In the genomic region with DNA sequence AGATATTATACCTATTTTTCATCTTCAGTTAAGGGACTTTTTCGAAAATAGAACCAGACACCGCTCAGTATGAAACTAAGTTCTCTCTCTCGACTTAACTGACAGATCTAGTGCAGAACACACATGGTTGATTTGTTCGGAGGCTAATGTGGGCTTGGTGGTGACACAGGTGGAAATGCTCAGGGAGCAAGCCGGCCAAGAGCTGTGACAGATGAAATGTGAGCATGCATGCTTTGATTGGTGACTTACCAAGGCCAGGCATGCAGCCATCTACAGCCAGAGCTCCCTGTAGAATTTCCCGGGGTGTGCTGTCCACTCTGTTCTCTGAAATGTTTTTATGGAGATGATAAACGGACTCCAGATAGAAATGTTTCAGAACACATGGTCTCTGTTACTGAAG, we compare ENCODE assay signal across 9 mouse cellular contexts. TPM values are rescaled to one million over a fixed set of nuclear protein-coding genes. Genes with fewer than 3 reads are reported as not detected.
A peak's percentile ranks its signal among the peaks of the same experiment; 100 is the strongest.
DNase-seq lines count a peak whose midpoint lies in the region; ATAC-seq lines count a peak whose summit lies in the region.
"Had no signal": no experiment of that assay in that cellular context is flagged by ENCODE, and none has a peak within 500 bp of the region (broad histone marks: within the 10 kb centered on the region; RNA-seq: fewer than 3 reads in every experiment).

No protein-coding gene starts in this region.

- H3K9ac ChIP-seq in limb, embryonic 11.5 days (ENCODE audit: low read length): no peak overlapping the region
- no peak overlapping the region for H3K9ac ChIP-seq in heart, embryonic 14.5 days (ENCODE audit: low read length)
- no peak overlapping the region for H3K9ac ChIP-seq in stomach, embryonic 15.5 days
- H3K9ac ChIP-seq: midbrain, embryonic 13.5 days had no signal

- H3K4me1 ChIP-seq in limb, embryonic 11.5 days (ENCODE audit: control insufficient read depth, insufficient read depth, low read length): no peaks in the 10 kb centered on the region; the same call in 1 of the 2 replicates
- H3K4me1 ChIP-seq in limb, embryonic 10.5 days: peaks cover 21% of the 10 kb centered on the region; the same call in 1 of the 2 replicates
- peaks cover 13 to 14% of the 10 kb centered on the region in 2 experiments; a peak in 3 of 4 replicates for H3K4me1 ChIP-seq in heart, embryonic 14.5 days (ENCODE audit: control insufficient read depth in 2 of 2, insufficient read depth in 2 of 2, low read length in 2 of 2)
- H3K4me1 ChIP-seq in stomach, embryonic 15.5 days: peaks cover 7% of the 10 kb centered on the region; the same call in 1 of the 2 replicates

- peak; percentile 44 for DNase-seq in limb, embryonic 11.5 days (ENCODE audit: low spot score)
- no peak for DNase-seq in limb, embryonic 10.5 days (ENCODE audit: low spot score)
- DNase-seq in gastrocnemius, postnatal 10 days: peak; percentile 66
- DNase-seq in left cerebral cortex, adult 18-20 months (ENCODE audit: low spot score in 2 of 2): no peak
- no peak for DNase-seq in liver

- H3K9me3 ChIP-seq in limb, embryonic 11.5 days (ENCODE audit: control insufficient read depth, low read length): no peaks in the 10 kb centered on the region
- H3K9me3 ChIP-seq in limb, embryonic 10.5 days (replicated peaks): no peaks in the 10 kb centered on the region
- H3K9me3 ChIP-seq in heart, embryonic 14.5 days (ENCODE audit: control insufficient read depth, low read length): no peaks in the 10 kb centered on the region
- H3K9me3 ChIP-seq in stomach, embryonic 15.5 days: no peaks in the 10 kb centered on the region
- H3K9me3 ChIP-seq: midbrain, embryonic 13.5 days had no signal

- no peak overlapping the region for H3K4me3 ChIP-seq in limb, embryonic 11.5 days (ENCODE audit: low read depth, low read length)
- no peak overlapping the region for H3K4me3 ChIP-seq in limb, embryonic 10.5 days
- no peak overlapping the region for H3K4me3 ChIP-seq in heart, embryonic 14.5 days (ENCODE audit: control insufficient read depth in 1 of 2, insufficient read depth in 1 of 2, low read depth in 1 of 2, low read length in 2 of 2)
- H3K4me3 ChIP-seq in stomach, embryonic 15.5 days (replicated peaks): no peak overlapping the region
- H3K4me3 ChIP-seq: midbrain, embryonic 13.5 days had no signal

- no peak overlapping the region for H3K4me2 ChIP-seq in limb, embryonic 11.5 days (ENCODE audit: low read depth, severe bottlenecking)
- no peak overlapping the region for H3K4me2 ChIP-seq in heart, embryonic 14.5 days (ENCODE audit: low read length)
- no peak overlapping the region for H3K4me2 ChIP-seq in stomach, embryonic 15.5 days
- H3K4me2 ChIP-seq: midbrain, embryonic 13.5 days had no signal

- 54% methylated on average over 7 of the region's 7 CpGs for WGBS in limb, embryonic 11.5 days
- WGBS in limb, embryonic 10.5 days: 80% methylated on average over 7 of the region's 7 CpGs
- 47% methylated on average over 7 of the region's 7 CpGs for WGBS in heart, embryonic 14.5 days
- 44% methylated on average over 7 of the region's 7 CpGs for WGBS in stomach, embryonic 15.5 days

- H3K27me3 ChIP-seq in limb, embryonic 11.5 days (ENCODE audit: control insufficient read depth, insufficient read depth, low read length): no peaks in the 10 kb centered on the region
- no peaks in the 10 kb centered on the region for H3K27me3 ChIP-seq in limb, embryonic 10.5 days (ENCODE audit: low read depth, poor library complexity, severe bottlenecking)
- no peaks in the 10 kb centered on the region for H3K27me3 ChIP-seq in heart, embryonic 14.5 days (ENCODE audit: control insufficient read depth, insufficient read depth, low read length)
- H3K27me3 ChIP-seq in stomach, embryonic 15.5 days (replicated peaks): no peaks in the 10 kb centered on the region
- H3K27me3 ChIP-seq: midbrain, embryonic 13.5 days had no signal

- H3K27ac ChIP-seq in limb, embryonic 11.5 days (replicated peaks; ENCODE audit: low read depth, low read length): no peak overlapping the region
- no peak overlapping the region for H3K27ac ChIP-seq in limb, embryonic 10.5 days
- H3K27ac ChIP-seq in heart, embryonic 14.5 days (replicated peaks in 1 of 2; ENCODE audit: control insufficient read depth in 1 of 2, insufficient read depth in 1 of 2, low read depth in 2 of 2, low read length in 2 of 2): peak overlapping the region; percentile 42 to 61; a peak in 3 of 4 replicates
- H3K27ac ChIP-seq in stomach, embryonic 15.5 days: peak overlapping the region; percentile 49
- H3K27ac ChIP-seq: midbrain, embryonic 13.5 days had no signal

- H3K36me3 ChIP-seq in limb, embryonic 11.5 days (ENCODE audit: control insufficient read depth, insufficient read depth, low read length): no peaks in the 10 kb centered on the region
- H3K36me3 ChIP-seq in limb, embryonic 10.5 days: no peaks in the 10 kb centered on the region
- H3K36me3 ChIP-seq in heart, embryonic 14.5 days (ENCODE audit: control insufficient read depth, insufficient read depth, low read length): no peaks in the 10 kb centered on the region
- no peaks in the 10 kb centered on the region for H3K36me3 ChIP-seq in stomach, embryonic 15.5 days
- H3K36me3 ChIP-seq: midbrain, embryonic 13.5 days had no signal

- ATAC-seq in limb, embryonic 11.5 days (ENCODE audit: insufficient number of reproducible peaks, low FRiP score, low TSS enrichment, low read depth): peak; percentile 57
- ATAC-seq in heart, embryonic 14.5 days (ENCODE audit: insufficient number of reproducible peaks, insufficient read depth, low FRiP score, low read depth): no peak
- peak; percentile 48; the same call in 1 of the 2 replicates for ATAC-seq in stomach, embryonic 15.5 days (ENCODE audit: insufficient read depth, low FRiP score, low read depth)
- ATAC-seq: hindbrain, embryonic 16.5 days; midbrain, embryonic 13.5 days had no signal

RNA-seq across cellular contexts. Expression of a gene that starts 13.2 kb away (rescaled TPM):
- 9.9 and 10.3 TPM in 2 replicates for polyA plus RNA-seq in limb, embryonic 11.5 days (2014; fragmentation: Nextera tagmentation; extraction: Ambion mirVana)
- polyA plus RNA-seq in limb, embryonic 10.5 days (2016; fragmentation: Nextera tagmentation; extraction: Ambion mirVana): 4.4 and 6.7 TPM in 2 replicates
- 100 to 1,000 TPM; 594 to 743 TPM for total RNA-seq in gastrocnemius, postnatal 10 days (2021)
- 188 and 196 TPM in 2 replicates for polyA plus RNA-seq in heart, embryonic 14.5 days (2014; fragmentation: Nextera tagmentation; extraction: Ambion mirVana)
- 146 and 158 TPM in 2 replicates for polyA plus RNA-seq in stomach, embryonic 15.5 days (2015; fragmentation: Nextera tagmentation; extraction: Ambion mirVana)
- 1 to 10 TPM; 1.8 to 2.4 TPM for total RNA-seq in left cerebral cortex, adult 18-20 months (2021)

Comparison
In these comparisons a context has a peak if more than half of its experiments do, and no peak if none do; other contexts are left out.
1. DNase-seq: peak in limb, embryonic 11.5 days (single experiment) and gastrocnemius, postnatal 10 days (single experiment); none in limb, embryonic 10.5 days (single experiment), left cerebral cortex, adult 18-20 months (0 of 2) and liver (single experiment).
2. H3K27ac ChIP-seq: peak in heart, embryonic 14.5 days (2 of 2) and stomach, embryonic 15.5 days (single experiment); none in limb, embryonic 11.5 days (single experiment) and limb, embryonic 10.5 days (single experiment).
3. RNA of a gene that starts 13.2 kb away (polyA plus RNA-seq): 188 to 196 TPM in heart, embryonic 14.5 days and 146 to 158 TPM in stomach, embryonic 15.5 days; 9.9 to 10.3 TPM in limb, embryonic 11.5 days and 4.4 to 6.7 TPM in limb, embryonic 10.5 days; every median in the first group is over 10 times any median in the second.